Mouse (Mus musculus) CH12.LX (cell line): ENCODE results near the gene Gnat1. TPM values are rescaled to one million over a fixed set of nuclear protein-coding genes. Genes with fewer than 3 reads are reported as not detected.

Experiments used
- DNase-seq: peaks from one replicate; pipeline ENCODE4 v3.0.0-alpha.2; 2013; ENCODE audit errors: extremely low read depth
- H3K27ac ChIP-seq: 2 replicates; pipeline ENCODE4 v1.5.1; 2012; ENCODE audit warnings: low read depth, mild to moderate bottlenecking, control low read depth, moderate library complexity; ENCODE audit not compliant: insufficient read depth
- H3K27me3 ChIP-seq: replicated peaks from 2 replicates; pipeline ENCODE3; 2012; ENCODE audit warnings: inconsistent platforms
- H3K36me3 ChIP-seq, 2 experiments: replicated peaks in 1 of 2; 2 replicates each; pipeline versions ENCODE3 to v1.6.1; 2012; ENCODE audit warnings: inconsistent platforms in 1 of 2, low read length in 1 of 2, mild to moderate bottlenecking in 1 of 2, mixed read lengths in 1 of 2, moderate library complexity in 1 of 2; ENCODE audit not compliant: control insufficient read depth in 1 of 2, insufficient read depth in 1 of 2
- H3K4me1 ChIP-seq, 2 experiments: 2 replicates each; pipeline ENCODE4 v1.6.1; 2012; ENCODE audit warnings: inconsistent platforms in 1 of 2, moderate library complexity in 1 of 2; ENCODE audit not compliant: insufficient read depth in 2 of 2, control insufficient read depth in 1 of 2
- H3K4me2 ChIP-seq: 2 replicates; pipeline ENCODE4 v1.6.1; 2012; ENCODE audit warnings: low read depth, mild to moderate bottlenecking, control low read depth; ENCODE audit not compliant: poor library complexity, insufficient read depth, severe bottlenecking
- H3K4me3 ChIP-seq, 3 experiments: fragments of 150-350 bp in 1 of 3; sonication (generic) in 1 of 3; replicated peaks in 1 of 3; 2 replicates each; pipeline versions ENCODE3 to v1.5.1; 2011 to 2012; ENCODE audit warnings: low read depth in 2 of 3, low read length in 2 of 3, mild to moderate bottlenecking in 2 of 3, moderate library complexity in 2 of 3, control low read depth in 1 of 3, improper control_type of control experiment in 1 of 3, inconsistent platforms in 1 of 3, mixed read lengths in 1 of 3; ENCODE audit not compliant: poor library complexity in 1 of 3
- H3K79me2 ChIP-seq: replicated peaks from 2 replicates; pipeline ENCODE4 v1.6.1; 2012; ENCODE audit warnings: mild to moderate bottlenecking, moderate library complexity; ENCODE audit not compliant: control insufficient read depth, poor library complexity, insufficient read depth, severe bottlenecking; ENCODE audit errors: extremely low read depth
- H3K9ac ChIP-seq: 2 replicates; pipeline ENCODE4 v1.6.1; 2012; ENCODE audit warnings: low read depth, mild to moderate bottlenecking, control low read depth, moderate library complexity; ENCODE audit not compliant: insufficient read depth
- H3K9me3 ChIP-seq: replicated peaks from 2 replicates; pipeline ENCODE3; 2012; ENCODE audit warnings: low read length, inconsistent platforms, mixed read lengths
- BHLHE40 ChIP-seq: IDR thresholded peaks from 2 replicates; pipeline ENCODE4 v1.6.1; 2011; ENCODE audit warnings: mild to moderate bottlenecking, low read depth, low read length, improper control_type of control experiment
- CHD1 ChIP-seq: IDR thresholded peaks from 2 replicates; pipeline ENCODE4 v1.6.1; 2012; ENCODE audit warnings: low read depth, low read length, improper control_type of control experiment, inconsistent platforms
- MAFK ChIP-seq: IDR thresholded peaks from 2 replicates; pipeline ENCODE4 v1.6.1; 2011; ENCODE audit warnings: low read length, improper control_type of control experiment; ENCODE audit not compliant: insufficient replicate concordance
- MAX ChIP-seq: IDR thresholded peaks from 2 replicates; pipeline ENCODE4 v1.6.1; 2011; ENCODE audit warnings: low read length, improper control_type of control experiment
- MEF2A ChIP-seq: IDR thresholded peaks from 2 replicates; pipeline ENCODE4 v1.6.1; 2014; ENCODE audit warnings: low read depth, mild to moderate bottlenecking, inconsistent platforms, low read length, improper control_type of control experiment, borderline replicate concordance
- MXI1 ChIP-seq: IDR thresholded peaks from 2 replicates; pipeline ENCODE4 v1.6.1; 2011; ENCODE audit warnings: mild to moderate bottlenecking, low read depth, low read length, improper control_type of control experiment
- MYC ChIP-seq: IDR thresholded peaks from 2 replicates; pipeline ENCODE4 v1.6.1; 2011; ENCODE audit warnings: low read depth, mild to moderate bottlenecking, improper control_type of control experiment, low read length
- PAX5 ChIP-seq: IDR thresholded peaks from 2 replicates; pipeline ENCODE4 v1.6.1; 2012; ENCODE audit warnings: low read length, inconsistent platforms, mixed read lengths
- POLR2A ChIP-seq: IDR thresholded peaks from 2 replicates; pipeline ENCODE4 v1.6.1; 2011; ENCODE audit warnings: low read depth, mild to moderate bottlenecking, improper control_type of control experiment, low read length
- RAD21 ChIP-seq: IDR thresholded peaks from 2 replicates; pipeline ENCODE4 v1.6.1; 2011; ENCODE audit warnings: low read depth, mild to moderate bottlenecking, low read length, improper control_type of control experiment, moderate library complexity
- SMC3 ChIP-seq: IDR thresholded peaks from 2 replicates; pipeline ENCODE4 v1.6.1; 2011; ENCODE audit warnings: low read depth, low read length, improper control_type of control experiment
- USF1 ChIP-seq: IDR thresholded peaks from 2 replicates; pipeline ENCODE4 v1.6.1; 2014; ENCODE audit warnings: low read depth, mild to moderate bottlenecking, inconsistent platforms, low read length, improper control_type of control experiment
- USF2 ChIP-seq: conservative IDR thresholded peaks from 2 replicates; pipeline ENCODE4 v1.6.1; 2011; ENCODE audit warnings: low read depth, low read length, improper control_type of control experiment
- ZC3H11A ChIP-seq: IDR thresholded peaks from 2 replicates; pipeline ENCODE4 v1.6.1; 2012; ENCODE audit warnings: low read depth, mild to moderate bottlenecking, inconsistent platforms, low read length, improper control_type of control experiment
- ZKSCAN1 ChIP-seq: IDR thresholded peaks from 2 replicates; pipeline ENCODE4 v1.6.1; 2012; ENCODE audit warnings: low read depth, inconsistent platforms, low read length, improper control_type of control experiment, borderline replicate concordance
- ZMIZ1 ChIP-seq: IDR thresholded peaks from 2 replicates; pipeline ENCODE4 v1.6.1; 2012; ENCODE audit warnings: low read depth, mild to moderate bottlenecking, inconsistent platforms, low read length, improper control_type of control experiment
- dilution Hi-C: fragments of 300-500 bp; cut with MboI; formaldehyde crosslinking; loops from 2 replicates; pipeline ENCODE4 v1.14.3; 2020; ENCODE audit warnings: low sequenced_read_pairs; ENCODE audit not compliant: extremely low pct_unique_long_range_greater_than_20kb, extremely low pct_ligation_motif_present
- in situ Hi-C: fragments of 300-500 bp; cut with MboI; formaldehyde crosslinking; loops from 3 replicates; pipeline ENCODE4 v1.14.3; 2019; ENCODE audit warnings: low sequenced_read_pairs, low pct_ligation_motif_present, low pct_unique_long_range_greater_than_20kb, mixed read lengths
- polyA plus RNA-seq: library from polyadenylated mRNA; unstranded; fragments of >175 nt; gene quantifications from 2 replicates; pipeline ENCODE4 v1.2.1, GENCODE M21; 2012; ENCODE audit warnings: low read depth; ENCODE audit not compliant: insufficient read length
- total RNA-seq, 2 experiments: library from RNA; depleted of rRNA; stranded (reverse); fragments of 300-350 nt in 1 of 2; fragments of >200 nt in 1 of 2; gene quantifications; 2 replicates each; pipeline ENCODE4 v1.2.3; 2012 to 2014

Gnat1 gene
- total and polyA plus RNA-seq, 3 experiments, result 3.0 TPM; not detected in 2

- dilution Hi-C loops (no loop called here), in situ Hi-C loops (no loop called here)
- no peak overlapping the region for H3K4me3 ChIP-seq
- H3K9ac ChIP-seq, result no peak overlapping the region
- H3K4me2 ChIP-seq, result no peak overlapping the region
- peaks cover 11 to 36% of the 10 kb centered on the region in 2 experiments for H3K4me1 ChIP-seq
- H3K9me3 ChIP-seq, result no peaks in the 10 kb centered on the region
- H3K79me2 ChIP-seq, result no peaks in the 10 kb centered on the region
- TF ChIP-seq RAD21 (no peak), BHLHE40 (no peak), MEF2A (no peak; the same call in 1 of the 2 replicates), CHD1 (no peak), USF2 (no peak), PAX5 (no peak), MXI1 (no peak), ZC3H11A (no peak), MAX (no peak)
- H3K36me3 ChIP-seq, result no peaks in the 10 kb centered on the region
- no peak overlapping the region for H3K27ac ChIP-seq
- H3K27me3 ChIP-seq, result peaks cover 71% of the 10 kb centered on the region
- no peak for DNase-seq
Observed at GRCm38 (mm10) chr9:107693433-107693987, 14.0 kb upstream of the Gnat1 start.

- no peak overlapping the region for H3K4me2 ChIP-seq
- no peak overlapping the region for H3K27ac ChIP-seq
- no peaks in the 10 kb centered on the region for H3K79me2 ChIP-seq
- H3K27me3 ChIP-seq, result peaks cover 71% of the 10 kb centered on the region
- H3K36me3 ChIP-seq, result no peaks in the 10 kb centered on the region
- H3K9me3 ChIP-seq, result no peaks in the 10 kb centered on the region
- in situ Hi-C loops (no loop called here), dilution Hi-C loops (no loop called here)
- no peak for DNase-seq
- TF ChIP-seq ZKSCAN1, result no peak
- no peak for TF ChIP-seq POLR2A
- no peak for TF ChIP-seq RAD21
- TF ChIP-seq MAFK, result no peak
- no peak for TF ChIP-seq USF1
- TF ChIP-seq ZMIZ1, result no peak
- TF ChIP-seq SMC3, result no peak
- TF ChIP-seq USF2, result no peak
- TF ChIP-seq PAX5, result no peak
- TF ChIP-seq CHD1, result no peak
- no peak for TF ChIP-seq MYC
- H3K9ac ChIP-seq, result no peak overlapping the region
- peaks cover 11 to 36% of the 10 kb centered on the region in 2 experiments for H3K4me1 ChIP-seq
- H3K4me3 ChIP-seq, result no peak overlapping the region
Observed at GRCm38 (mm10) chr9:107692785-107693184, 13.3 kb upstream of the Gnat1 start.
